Mouse (Mus musculus) 3T3-L1 (cell line): ENCODE results near the gene Cemip2.
A peak's percentile ranks its signal among the peaks of the same experiment; 100 is the strongest.
"Not testable (repeated sequence)": the region's sequence is repeated elsewhere in the genome, so short reads cannot be mapped to it uniquely, and the experiment has no call there.

Source experiments
- DNase-seq: peaks from one replicate; pipeline ENCODE4 v3.0.0-alpha.2; 2015; ENCODE audit warnings: low read depth, low spot score

Cemip2 gene

GRCm38 (mm10) chr19:21865242-21866055 is 87.3 kb downstream of the Cemip2 start:
- DNase-seq, result peak; percentile 61

- DNase-seq, result no peak
Measured at GRCm38 (mm10) chr19:21866094-21866493, 88.0 kb downstream of the Cemip2 start.

- DNase-seq, result not testable (repeated sequence)
Measured at GRCm38 (mm10) chr19:21866756-21867155, 88.6 kb downstream of the Cemip2 start.

- no peak for DNase-seq
Measured at GRCm38 (mm10) chr19:21868471-21868870, 90.3 kb downstream of the Cemip2 start.

- peak; percentile 95 for DNase-seq
Measured at GRCm38 (mm10) chr19:21882110-21882940, 104.2 kb downstream of the Cemip2 start.

GRCm38 (mm10) chr19:21883053-21883452 is 104.9 kb downstream of the Cemip2 start:
- DNase-seq, result peak; percentile 67

- no peak for DNase-seq
Measured at GRCm38 (mm10) chr19:21883922-21884321, 105.8 kb downstream of the Cemip2 start.

- no peak for DNase-seq
Measured at GRCm38 (mm10) chr19:21884385-21884784, 106.2 kb downstream of the Cemip2 start.

- DNase-seq, result no peak
Measured at GRCm38 (mm10) chr19:21886166-21886657, 108.1 kb downstream of the Cemip2 start.

GRCm38 (mm10) chr19:21890699-21891098 is 112.6 kb downstream of the Cemip2 start:
- DNase-seq, result no peak

GRCm38 (mm10) chr19:21894792-21895191 is 116.7 kb downstream of the Cemip2 start:
- DNase-seq, result no peak

- DNase-seq, result peak; percentile 26
Measured at GRCm38 (mm10) chr19:21895540-21895939, 117.4 kb downstream of the Cemip2 start.

- DNase-seq, result peak; percentile 86
Measured at GRCm38 (mm10) chr19:21897122-21897827, 119.1 kb downstream of the Cemip2 start.

GRCm38 (mm10) chr19:21898015-21898939 is 120.1 kb downstream of the Cemip2 start:
- DNase-seq, result peak; percentile 35
